Mouse (Mus musculus) left cerebral cortex, adult 2 months (tissue): ENCODE measurements around the gene Magi1. TPM values are rescaled to one million over a fixed set of nuclear protein-coding genes. Genes with fewer than 3 reads are reported as not detected.
A peak's percentile ranks its signal among the peaks of the same experiment; 100 is the strongest.

Experiments used
- DNase-seq, 2 experiments: peaks; one replicate each; pipeline ENCODE4 v3.0.0; 2021 to 2022; ENCODE audit warnings: low spot score in 2 of 2, mixed read lengths in 1 of 2; ENCODE audit errors: extremely low spot score in 1 of 2
- H3K27ac ChIP-seq: fragments of 200-600 bp; 2 replicates; pipeline ENCODE4 v1.8.1; 2022
- H3K4me3 ChIP-seq: fragments of 200-600 bp; 2 replicates; pipeline ENCODE4 v1.8.1; 2022
- CTCF ChIP-seq: fragments of 200-600 bp; IDR thresholded peaks from 2 replicates; pipeline ENCODE4 v1.8.1; 2022; ENCODE audit warnings: antibody characterized with exemption, mild to moderate bottlenecking, moderate library complexity
- intact Hi-C: fragments of 180-260 bp; cut with DNase I; formaldehyde crosslinking; loops from one replicate; pipeline ENCODE4 v1.15.1; 2025
- total RNA-seq, 2 experiments: library from RNA; stranded (reverse); gene quantifications; 2 replicates each; pipeline ENCODE4 v1.2.3; 2021

Magi1 gene
- total RNA-seq, 2 experiments from 2014 or later, result 87.5 to 94.2 TPM

GRCm38 (mm10) chr6:93743145-93743544 is 540.6 kb downstream of the Magi1 start:
- Histone ChIP-seq H3K4me3 (no peak overlapping the region), H3K27ac (no peak overlapping the region)
- no peak for TF ChIP-seq CTCF
- intact Hi-C loops, result no loop called here
- no peak for DNase-seq

DNA sequence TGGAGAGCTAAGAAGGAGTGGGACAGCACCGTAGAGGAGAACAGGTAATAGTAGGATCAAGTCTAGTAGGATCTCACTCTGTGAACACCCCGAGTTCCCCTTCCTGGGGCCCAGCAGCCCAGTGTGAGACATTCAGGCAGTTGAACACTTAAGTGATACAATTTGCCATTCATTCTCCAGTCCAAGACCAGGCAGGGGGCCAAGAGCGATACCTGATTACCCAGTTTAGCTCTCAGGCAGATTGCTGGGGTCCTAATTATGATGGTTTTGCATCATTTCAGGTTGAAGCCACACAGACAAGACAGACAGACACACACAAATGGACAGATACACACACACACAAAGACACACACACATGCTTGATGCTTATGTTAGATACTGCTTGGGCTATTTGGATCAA is 543.9 kb downstream of the Magi1 start:
- TF ChIP-seq CTCF, result no peak
- intact Hi-C loops, result no loop called here
- Histone ChIP-seq H3K4me3 (no peak overlapping the region), H3K27ac (no peak overlapping the region)
- no peak for DNase-seq

DNA sequence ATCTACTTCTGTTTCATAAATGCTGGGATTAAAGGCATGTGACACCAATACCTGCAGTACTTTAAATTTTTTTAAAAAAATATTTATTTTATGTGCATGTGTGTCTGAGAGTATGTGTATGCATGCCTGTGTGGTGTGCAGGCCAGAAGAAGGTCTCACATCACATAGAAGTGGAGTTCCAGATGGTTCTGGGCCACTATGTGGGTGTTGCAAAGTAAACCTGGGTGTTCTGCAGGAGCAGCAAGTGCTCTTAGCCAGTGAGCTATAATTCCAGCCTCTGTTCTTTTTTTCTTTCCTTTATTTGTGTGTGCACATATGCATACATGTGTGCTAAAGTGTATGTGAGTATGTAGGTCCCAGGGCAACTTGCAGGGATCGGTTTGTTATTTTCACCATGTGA is 546.6 kb downstream of the Magi1 start:
- intact Hi-C loops, result no loop called here
- Histone ChIP-seq H3K4me3 (no peak overlapping the region), H3K27ac (peak overlapping the region; percentile 55; the same call in 1 of the 2 replicates)
- no peak for TF ChIP-seq CTCF
- no peak for DNase-seq

GRCm38 (mm10) chr6:93736071-93736470 is 547.6 kb downstream of the Magi1 start:
- intact Hi-C loops, result no loop called here
- peak overlapping the region; percentile 55 for H3K27ac ChIP-seq
- DNase-seq, result no peak
- TF ChIP-seq CTCF, result no peak
- H3K4me3 ChIP-seq, result no peak overlapping the region

- intact Hi-C loops, result no loop called here
- H3K4me3 ChIP-seq, result no peak overlapping the region
- no peak for TF ChIP-seq CTCF
- H3K27ac ChIP-seq, result no peak overlapping the region; the same call in 1 of the 2 replicates
- DNase-seq, result peak; percentile 44 to 47
Observed at GRCm38 (mm10) chr6:93733800-93734199, 549.9 kb downstream of the Magi1 start.

DNA sequence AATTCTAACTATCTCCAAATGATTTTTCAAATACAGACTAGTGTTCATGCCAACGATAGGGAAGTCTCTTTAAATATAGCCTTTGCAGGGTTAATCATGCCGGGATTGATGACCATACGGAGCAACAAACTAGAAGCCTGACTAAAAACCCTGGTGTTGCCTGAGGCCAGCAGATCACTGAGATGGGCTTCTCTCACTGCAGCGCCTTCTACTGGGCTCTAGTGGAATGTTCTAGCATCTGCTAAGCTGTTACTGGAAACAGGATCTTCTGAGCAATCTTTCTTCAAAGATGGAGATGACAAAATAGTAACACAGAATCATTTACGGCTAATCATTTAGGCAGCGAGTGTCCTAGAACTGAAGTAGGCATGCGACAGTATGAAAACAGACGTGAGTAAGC is 554.0 kb downstream of the Magi1 start:
- Histone ChIP-seq H3K4me3 (no peak overlapping the region), H3K27ac (no peak overlapping the region)
- intact Hi-C loops, result no loop called here
- no peak for DNase-seq
- peak; percentile 51 for TF ChIP-seq CTCF

- H3K27ac ChIP-seq, result no peak overlapping the region
- no peak for TF ChIP-seq CTCF
- H3K4me3 ChIP-seq, result no peak overlapping the region
- intact Hi-C loops, result no loop called here
- no peak for DNase-seq
Observed at GRCm38 (mm10) chr6:93728791-93729190, 554.9 kb downstream of the Magi1 start.

DNA sequence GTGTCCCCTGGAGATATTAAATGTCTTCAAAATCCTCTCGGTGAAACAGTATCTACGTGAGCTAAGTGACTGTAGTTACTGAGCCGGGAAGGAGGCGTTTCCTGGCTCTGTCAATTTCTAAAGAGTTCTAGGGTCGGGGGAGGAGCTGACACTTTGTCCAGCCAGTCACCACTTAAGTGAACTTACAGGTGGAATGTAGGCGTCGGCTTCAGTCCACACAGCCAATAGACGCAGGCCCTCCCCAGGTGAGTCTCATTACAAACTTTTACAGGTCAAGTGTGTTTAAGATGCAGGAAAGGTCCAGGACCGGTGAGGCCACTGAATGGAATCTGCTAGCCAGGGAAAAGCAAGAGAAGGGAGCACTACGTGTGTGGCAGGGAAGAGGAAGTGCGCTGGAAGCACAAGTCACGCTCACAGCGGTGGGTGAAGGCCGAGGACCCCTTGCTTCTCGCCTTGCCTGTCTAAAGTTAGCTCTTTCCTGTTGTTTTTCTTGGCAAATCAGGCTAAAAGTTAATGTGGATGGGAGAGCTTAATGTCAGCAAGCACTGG is 556.0 kb downstream of the Magi1 start:
- Histone ChIP-seq H3K27ac (no peak overlapping the region), H3K4me3 (no peak overlapping the region)
- TF ChIP-seq CTCF, result no peak
- DNase-seq, result no peak
- intact Hi-C loops, result no loop called here

DNA sequence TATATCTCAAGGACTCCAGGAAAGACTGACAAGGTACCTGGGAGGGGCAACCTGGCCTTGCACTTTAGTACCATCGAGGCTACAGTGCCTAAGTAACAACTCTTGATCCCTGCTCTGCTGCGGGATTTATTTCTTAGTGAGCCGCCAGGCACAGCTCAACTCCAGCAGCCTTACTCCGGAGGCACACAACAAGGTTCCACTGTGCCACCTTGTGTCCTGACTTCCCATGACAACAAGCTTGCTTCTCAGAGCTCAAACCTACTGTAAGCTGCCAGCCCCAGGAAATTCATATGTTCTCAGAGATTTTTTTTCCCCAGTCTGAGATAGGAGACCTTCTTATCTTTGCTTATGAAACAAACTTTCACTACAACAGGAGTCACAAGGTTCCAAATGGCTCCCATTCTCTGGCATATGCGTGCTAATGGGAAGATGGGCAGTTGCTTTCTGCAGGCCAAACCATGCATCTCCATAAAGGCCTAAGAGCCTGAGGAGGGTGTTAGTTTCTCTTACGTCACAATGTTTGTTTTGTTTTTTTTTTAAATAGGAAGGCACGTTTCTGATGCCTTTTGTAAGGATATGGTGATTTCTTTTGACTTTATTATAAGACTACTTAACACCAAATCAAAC is 556.8 kb downstream of the Magi1 start:
- intact Hi-C loops, result no loop called here
- no peak for DNase-seq
- Histone ChIP-seq H3K27ac (no peak overlapping the region), H3K4me3 (no peak overlapping the region)
- peak; percentile 42 for TF ChIP-seq CTCF

GRCm38 (mm10) chr6:93726121-93726520 is 557.6 kb downstream of the Magi1 start:
- H3K4me3 ChIP-seq, result no peak overlapping the region
- H3K27ac ChIP-seq, result no peak overlapping the region
- DNase-seq, result no peak
- no peak for TF ChIP-seq CTCF
- intact Hi-C loops, result no loop called here

GRCm38 (mm10) chr6:93724749-93725148 is 559.0 kb downstream of the Magi1 start:
- no peak for TF ChIP-seq CTCF
- Histone ChIP-seq H3K4me3 (no peak overlapping the region), H3K27ac (no peak overlapping the region)
- intact Hi-C loops, result no loop called here
- no peak for DNase-seq

- no peak for TF ChIP-seq CTCF
- intact Hi-C loops, result no loop called here
- no peak for DNase-seq
- Histone ChIP-seq H3K27ac (no peak overlapping the region), H3K4me3 (no peak overlapping the region)
Observed at GRCm38 (mm10) chr6:93723226-93723625, 560.5 kb downstream of the Magi1 start.

DNA sequence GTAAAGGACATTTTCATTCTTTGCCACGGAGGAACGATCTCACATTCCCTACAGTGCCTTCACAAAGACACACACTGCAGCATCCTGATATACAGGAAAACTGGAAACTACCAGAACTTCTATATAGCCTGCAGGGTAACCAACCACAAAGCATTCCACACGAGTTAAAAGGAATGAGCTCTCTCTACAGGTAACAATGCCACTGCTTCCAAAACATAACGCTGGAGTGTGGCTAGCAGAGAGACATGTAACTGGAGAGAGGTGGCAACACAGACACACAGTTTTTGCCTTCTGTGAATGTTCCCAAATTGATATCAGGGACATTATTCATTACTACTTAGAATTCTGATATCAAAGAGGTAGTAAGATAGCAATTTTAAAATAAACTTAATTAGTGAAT is 564.2 kb downstream of the Magi1 start:
- intact Hi-C loops, result loop anchor here (5.0 kb wide), 2 partner anchors 57 to 937 kb away; no protein-coding TSS in a partner anchor
- Histone ChIP-seq H3K27ac (no peak overlapping the region), H3K4me3 (no peak overlapping the region)
- no peak for DNase-seq
- TF ChIP-seq CTCF, result no peak
